Mouse (Mus musculus) gastrocnemius, postnatal 10 days (tissue): ENCODE data around the gene Slc44a2. TPM values are rescaled to one million over a fixed set of nuclear protein-coding genes. Genes with fewer than 3 reads are reported as not detected.
"Not testable (repeated sequence)": the region's sequence is repeated elsewhere in the genome, so short reads cannot be mapped to it uniquely, and the experiment has no call there.

Experiments used
- DNase-seq: peaks from one replicate; pipeline ENCODE4 v3.0.0; 2021; ENCODE audit warnings: mixed read lengths
- total RNA-seq, 2 experiments: library from RNA; stranded (reverse); gene quantifications; 2 replicates each; pipeline ENCODE4 v1.2.3; 2021

Slc44a2 gene
- total RNA-seq, 2 experiments from 2014 or later = 131 to 140 TPM

DNA sequence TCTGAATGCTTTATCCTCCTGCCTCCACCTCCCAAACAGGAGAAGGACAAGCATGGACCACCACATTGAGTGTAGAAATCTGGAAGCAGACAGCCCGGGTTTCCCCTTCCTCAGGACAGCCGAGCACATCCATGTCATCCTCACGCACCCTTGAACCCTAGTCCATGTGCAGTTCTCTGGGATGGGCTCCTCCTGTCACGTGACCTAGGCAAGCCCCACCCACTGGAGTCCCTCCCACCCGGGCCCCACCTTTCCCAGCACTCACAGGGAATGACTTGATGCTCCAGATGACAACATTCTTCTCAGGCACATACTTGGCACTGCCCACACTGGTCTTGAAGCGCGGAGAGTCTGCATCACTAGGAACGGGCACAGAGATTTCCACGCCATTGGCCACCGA, 21.5 kb upstream of the Slc44a2 start:
- DNase-seq = no peak

DNA sequence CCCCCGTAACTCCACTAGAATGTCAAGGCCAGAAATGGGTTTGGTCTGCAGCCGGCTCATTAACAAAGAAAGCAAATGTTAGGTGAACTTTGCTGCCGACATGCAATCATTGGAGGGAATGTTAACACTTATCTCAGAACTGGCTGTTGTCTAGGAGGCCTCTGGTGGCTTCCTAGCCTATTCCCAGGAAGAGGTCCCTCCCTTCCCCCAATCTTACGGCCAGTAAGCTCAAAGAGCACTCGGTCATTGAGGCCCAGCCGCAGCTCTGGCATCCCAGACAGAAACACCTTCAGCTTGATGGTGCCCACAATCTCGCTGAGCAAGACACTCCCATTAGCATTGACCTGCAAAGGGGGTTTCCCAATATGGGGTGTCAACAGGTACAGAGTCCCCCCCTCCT, 15.4 kb upstream of the Slc44a2 start:
- DNase-seq = no peak

DNA sequence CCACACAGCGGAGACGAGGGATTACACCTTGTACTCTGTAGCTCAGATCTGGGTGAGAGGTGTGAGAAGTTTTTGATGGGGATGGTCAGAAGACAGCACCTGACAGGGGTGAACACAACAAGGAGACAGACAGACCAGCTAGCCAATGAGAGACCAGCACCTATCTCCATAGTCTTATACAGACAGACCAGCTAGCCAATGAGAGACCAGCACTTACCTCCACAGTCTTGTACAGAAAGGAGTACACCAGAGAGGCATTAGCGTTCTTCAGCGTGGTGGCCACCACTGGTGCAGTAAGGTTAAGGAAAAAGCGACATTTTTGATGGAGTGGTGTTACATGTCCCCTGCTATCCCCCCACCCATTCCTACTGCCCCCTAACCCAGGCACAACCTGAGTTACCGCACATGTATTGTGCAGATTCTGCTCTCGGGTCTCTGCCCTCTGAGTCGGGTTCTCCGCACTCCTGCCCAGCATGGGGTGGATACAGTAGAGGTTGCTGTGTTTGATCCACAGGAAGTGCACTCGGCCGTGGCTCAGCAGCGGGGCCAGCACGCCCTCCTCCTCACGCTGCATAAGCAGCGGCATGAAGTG, 11.3 kb upstream of the Slc44a2 start:
- no peak for DNase-seq

DNA sequence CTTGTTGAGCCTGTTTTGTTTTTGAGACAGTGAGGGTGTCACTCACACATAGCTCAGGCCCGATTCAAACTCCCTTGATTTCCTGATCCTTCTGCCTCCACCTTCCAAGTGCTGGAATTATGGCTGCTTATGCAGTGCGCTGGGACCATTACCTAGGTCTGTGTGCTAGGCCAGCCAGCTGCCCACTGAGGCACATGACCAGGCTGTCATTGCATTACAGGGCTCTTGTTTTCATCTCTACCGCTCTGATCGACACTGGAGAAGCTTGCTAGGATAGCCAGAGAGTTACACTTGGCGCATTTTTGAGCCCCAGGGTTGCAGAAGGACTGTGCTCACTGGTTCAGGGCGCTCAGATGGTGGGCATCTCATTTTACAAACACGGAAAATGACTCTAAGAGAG, 8.8 kb upstream of the Slc44a2 start:
- DNase-seq = no peak

DNA sequence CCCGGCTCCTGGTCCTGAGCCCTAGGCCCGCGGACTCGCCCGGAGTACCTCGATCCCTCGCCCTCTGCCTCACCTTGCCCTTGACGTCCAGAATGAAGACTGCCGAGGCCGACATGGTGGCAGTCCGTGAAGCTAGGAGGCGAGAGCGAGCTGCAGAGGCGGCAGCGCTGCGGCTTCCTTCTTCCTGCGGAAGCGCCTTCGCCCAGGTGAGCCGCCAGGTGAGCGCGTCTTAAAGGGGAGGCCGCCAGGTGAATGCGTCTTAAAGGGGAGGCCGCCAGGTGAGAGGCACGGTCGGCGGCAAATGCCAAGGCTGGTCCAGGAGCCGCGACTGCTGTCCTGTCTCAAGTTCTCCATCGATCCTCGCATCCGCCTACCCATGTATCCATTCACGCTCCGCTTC, 8.4 kb upstream of the Slc44a2 start, which contains the start of gene Ap1m2:
Ap1m2 (minus strand) TSS at position 204 of the 400 bp plus-strand sequence.
- no peak for DNase-seq

DNA sequence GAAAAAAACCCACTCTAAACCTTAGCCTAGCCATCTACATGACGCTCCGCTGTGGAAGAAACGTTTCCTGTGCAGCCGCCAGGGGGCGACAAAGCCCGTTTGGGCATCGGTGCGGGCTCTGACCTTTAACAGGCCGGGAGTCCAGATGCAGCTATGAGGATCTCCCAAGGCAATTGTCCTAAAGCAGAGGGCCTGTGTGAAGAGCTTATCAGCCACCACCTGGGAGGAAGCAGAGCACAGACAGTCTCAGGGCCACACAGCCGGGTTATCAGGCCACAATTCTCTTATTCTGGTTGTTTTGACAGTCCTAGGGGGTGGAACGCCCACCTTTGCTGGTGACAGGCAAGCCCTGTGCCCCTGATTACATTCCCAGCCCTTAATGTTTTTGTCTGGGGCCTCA, 7.1 kb upstream of the Slc44a2 start:
- peak; percentile 96 for DNase-seq

DNA sequence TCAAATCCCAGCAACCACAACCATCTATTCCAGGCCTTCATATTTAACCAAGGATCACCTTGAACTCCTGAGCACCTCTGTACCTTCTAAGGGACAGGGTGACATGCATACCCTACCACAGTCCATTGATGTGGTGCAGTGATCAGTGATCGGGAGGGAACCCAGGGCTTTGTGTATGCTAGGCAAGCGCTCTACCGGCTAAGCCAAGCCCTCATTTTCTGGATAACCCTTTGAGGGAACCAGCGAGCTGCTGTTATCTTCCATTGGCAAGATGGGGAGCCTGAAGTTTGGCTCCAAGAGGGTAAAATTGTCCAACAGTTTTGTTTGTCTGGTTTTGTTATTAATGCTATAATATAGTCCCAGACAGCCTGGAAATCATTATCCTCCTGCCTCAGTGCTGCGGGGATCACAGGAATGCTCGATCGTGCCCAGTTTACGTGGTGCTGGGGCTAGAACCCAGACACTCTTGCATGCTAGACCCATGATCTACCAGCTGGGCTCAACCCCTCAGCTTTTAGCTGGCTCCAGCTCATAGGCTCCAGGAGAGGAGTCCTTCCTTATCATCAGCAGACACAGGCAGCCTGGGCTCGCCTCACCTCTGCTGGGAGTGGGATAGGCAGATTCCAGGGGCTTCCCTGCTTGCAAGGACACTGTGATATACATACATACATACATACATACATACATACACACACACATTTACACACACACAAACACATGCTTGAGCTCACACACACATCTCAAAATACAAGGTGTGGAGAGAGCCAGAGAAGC, 5.9 kb upstream of the Slc44a2 start:
- no peak for DNase-seq

DNA sequence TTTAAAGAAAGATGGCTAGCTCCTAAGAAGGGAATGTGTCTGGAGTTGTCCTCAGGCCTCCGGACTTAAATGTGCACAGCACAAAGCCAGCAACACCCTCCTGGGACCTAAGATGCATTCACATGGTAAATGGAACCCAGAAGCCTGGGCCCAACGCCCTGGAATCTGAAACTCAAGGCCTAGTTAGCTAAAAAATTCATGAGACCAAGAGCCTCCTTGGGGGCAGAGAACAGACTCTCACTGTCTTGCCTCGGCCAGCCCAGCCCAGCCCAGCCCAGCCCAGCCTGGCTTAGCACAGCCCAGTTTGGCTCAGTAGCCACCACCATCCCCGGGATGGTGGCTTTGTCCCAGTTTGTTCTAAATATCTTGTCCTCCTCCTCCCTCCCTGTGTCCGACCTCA, 5.1 kb upstream of the Slc44a2 start:
- peak; percentile 32 for DNase-seq

DNA sequence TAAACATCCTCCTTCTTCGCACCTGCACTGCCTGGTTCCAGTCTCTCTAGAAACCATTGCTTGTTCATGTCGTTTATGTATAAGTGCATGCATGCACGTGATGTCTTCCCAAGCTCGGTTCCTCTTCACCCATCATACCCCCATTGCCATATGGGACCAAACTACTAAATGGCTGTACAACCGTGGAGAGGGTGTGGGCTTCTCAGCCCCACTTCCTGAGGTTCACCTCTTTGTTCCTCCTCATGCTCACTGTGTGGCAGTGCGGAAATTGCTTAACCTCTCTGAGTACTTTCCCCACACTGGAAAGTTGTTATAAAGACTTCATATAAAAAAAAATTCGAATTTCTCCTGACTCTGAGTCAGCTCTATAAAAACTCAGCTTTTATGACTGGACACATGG, 3.8 kb upstream of the Slc44a2 start:
- no peak for DNase-seq

DNA sequence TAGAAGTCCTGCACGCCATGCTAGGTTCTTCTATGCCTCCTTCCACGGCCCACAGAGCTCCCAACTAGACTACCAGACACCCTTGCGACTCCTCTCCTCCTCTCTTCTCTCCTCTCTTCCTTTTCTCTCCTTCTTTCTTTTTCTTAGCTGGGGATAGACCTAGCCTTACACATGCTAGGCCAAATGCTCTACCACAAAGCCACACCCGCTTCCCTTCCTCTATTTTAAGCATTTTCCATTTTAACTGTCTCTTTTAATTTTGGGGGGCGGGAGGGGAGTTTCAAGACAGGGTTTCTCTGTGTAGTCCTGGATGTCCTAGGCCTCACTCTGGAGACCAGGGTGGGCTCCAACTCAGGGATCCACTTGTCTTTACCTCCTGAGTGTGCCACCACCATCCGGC, 1.7 kb upstream of the Slc44a2 start:
- no peak for DNase-seq

DNA sequence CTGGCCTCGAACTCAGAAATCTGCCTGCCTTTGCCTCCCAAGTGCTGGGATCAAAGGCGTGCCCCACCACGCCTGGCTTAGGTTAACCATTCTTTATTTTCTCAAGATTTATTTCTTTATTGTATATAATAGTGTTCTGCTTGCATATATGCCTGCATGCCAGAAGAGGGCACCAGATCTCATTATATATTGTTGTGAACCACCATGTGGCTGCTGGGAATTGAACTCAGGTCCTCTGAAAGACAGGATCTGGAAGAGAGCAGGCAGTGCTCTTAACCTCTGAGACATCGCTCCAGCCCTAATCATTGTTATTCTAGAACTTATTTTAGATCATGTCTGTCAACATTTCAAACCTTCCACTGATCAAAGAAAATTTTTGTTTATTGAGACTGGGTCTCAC, 995 bp upstream of the Slc44a2 start:
- DNase-seq = no peak

DNA sequence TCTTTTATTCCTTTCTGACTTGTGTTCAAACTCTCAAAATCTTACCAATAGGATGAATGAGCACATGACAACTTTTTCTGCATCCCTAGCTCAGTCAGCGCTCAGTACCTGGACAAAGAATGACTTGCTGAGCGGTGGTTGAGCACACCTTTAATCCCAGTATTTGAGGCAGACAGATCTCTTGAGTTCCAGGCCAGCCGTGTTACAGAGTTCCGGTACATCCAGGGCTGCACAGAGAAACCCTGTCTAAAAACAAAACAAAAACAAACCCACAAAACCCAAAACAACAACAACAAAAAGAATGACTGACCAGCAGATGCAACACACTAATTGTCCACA, 249 bp upstream of the Slc44a2 start:
- no peak for DNase-seq

DNA sequence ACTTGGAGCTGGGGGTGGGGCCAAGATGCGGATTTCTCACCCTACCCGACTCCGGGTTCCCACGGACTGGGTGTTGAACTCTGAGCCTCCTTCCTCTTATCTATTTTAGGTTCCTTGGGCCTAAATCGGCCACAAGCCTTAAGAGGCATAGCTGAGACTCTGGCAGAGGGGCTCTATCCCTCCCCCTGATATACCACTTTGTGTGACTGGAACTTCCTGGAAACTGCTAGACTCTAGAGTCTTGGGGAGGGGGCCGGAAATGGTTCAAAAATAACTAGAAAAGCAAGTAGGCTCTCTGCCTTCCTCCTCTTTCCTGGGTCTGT, 976 bp downstream of the Slc44a2 start:
- no peak for DNase-seq

DNA sequence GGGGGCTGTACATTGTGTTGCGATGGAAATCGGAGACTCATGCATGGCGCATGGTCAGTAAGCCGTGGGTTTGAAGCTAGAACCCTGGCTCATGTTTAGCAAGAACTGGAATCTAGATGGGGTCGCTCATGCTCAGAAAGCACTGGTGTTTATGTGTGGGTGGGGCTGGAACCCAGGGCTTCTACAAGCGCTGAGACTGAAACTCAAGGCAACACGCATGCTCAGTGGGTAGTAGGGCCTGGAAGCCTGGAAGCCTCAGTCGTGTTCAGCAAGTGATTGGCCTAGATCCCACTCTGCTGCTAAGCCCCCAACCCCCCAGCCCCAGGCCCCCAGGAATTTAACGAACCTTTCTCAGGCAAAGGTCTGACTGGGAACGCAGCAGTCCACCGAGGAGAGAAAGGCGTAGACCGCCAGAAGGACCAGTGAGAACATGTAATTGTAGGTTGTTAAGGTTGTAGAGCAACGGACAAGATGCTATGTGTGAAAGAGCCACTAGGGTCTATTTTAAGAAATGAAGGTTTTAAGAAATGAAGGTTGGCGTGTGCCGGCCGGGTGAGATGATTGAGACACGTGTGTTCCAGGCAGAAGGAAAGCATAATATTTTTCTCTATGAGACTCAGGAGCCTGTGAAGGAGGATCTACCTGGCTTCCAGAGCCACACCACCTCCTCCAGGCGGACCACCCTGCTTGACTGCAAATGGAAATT, 1.9 kb downstream of the Slc44a2 start:
- DNase-seq = no peak

DNA sequence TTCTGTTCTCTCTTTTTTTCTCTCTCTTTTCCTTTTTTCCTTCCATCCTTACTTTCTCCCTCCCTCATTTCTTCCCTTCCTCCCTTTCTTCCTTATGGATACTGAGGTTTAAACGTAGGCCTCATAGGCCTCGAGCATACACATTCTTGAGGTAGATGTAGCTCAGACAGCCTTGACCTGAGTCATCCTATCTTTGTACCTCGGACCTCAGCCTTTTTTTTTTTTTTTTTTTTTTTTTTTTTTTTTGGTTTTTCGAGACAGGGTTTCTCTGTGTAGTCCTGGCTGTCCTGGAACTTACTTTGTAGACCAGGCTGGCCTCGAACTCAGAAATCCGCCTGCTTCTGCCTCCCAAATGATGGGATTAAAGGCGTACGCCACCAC, 2.4 kb downstream of the Slc44a2 start:
- DNase-seq = not testable (repeated sequence)

DNA sequence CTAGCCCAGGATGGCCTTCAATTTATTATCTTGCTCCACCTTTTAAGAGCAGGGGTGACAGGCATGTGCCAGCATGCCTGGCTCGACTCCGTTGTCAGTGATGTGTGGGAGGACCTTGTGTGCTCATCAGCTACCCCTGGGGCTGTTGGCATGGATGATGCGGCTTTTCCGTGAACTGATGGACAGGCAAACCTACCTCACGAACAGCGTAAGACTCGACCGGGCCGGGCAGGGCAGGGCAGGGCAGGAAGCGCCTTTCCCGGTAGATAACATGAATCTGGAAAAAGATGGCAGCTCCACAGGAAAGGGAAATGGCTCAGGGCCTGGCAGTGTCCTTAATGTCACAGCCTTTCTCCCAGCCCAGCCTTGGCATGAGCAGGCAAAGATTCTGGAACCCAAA, 3.8 kb downstream of the Slc44a2 start:
- DNase-seq = no peak

DNA sequence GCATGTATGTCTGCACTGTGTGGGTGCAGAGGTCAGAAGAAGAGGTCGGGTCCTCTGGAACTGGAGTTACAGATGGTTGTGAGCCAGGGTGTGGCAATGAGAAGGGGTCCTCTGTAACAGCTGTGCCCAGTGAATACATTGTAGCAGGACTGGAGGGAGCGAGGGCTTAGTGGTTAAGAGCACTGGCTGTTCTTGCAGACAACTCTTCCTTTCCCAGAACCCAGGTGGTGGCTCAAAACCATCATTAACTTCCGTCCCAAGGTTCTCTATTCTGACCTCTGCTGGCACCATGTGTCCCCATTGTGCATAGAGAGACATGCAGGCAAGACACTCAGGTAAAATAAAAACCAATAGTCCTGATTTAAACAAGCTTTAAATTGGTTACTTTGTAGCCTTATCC, 7.1 kb downstream of the Slc44a2 start:
- no peak for DNase-seq

DNA sequence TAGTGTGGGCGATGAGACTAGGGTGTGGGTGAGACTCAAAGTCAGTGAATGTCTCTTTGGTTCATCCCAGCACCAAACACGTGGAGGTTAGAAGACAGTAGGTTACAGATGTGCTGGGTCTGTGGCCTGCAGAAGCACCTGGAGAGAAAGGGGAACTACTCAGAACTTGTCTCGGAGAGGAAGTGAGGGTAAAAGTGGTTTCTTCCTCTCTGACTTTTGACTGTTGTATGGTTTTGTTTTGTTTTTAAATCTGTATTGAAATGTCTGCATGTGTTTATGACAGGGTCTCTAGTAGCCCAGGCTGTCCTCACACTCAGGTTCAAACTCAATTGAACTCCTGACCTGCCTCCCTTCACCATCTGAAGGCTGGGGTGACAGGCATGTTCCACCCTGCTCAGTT, 7.5 kb downstream of the Slc44a2 start:
- no peak for DNase-seq

DNA sequence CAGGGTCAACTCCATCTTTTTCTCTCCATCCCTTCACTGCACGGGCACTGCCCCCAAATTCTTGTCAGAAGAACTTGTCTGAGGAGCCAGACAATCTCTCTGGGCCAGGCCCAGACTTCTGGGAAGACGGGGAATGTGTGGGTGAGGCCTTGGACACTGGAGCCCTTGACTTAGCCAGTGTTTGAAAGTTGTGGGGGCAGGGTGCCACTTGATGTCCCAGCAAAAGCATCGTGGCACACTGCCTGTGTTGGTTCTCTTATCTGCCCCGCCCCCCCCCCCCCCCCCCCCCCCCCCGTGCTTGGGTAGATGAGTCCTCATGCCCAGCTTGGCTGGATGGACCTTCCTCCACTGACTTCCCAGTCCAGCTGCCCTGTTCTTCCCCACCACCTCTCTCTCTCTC, 8.5 kb downstream of the Slc44a2 start:
- peak; percentile 50 for DNase-seq

DNA sequence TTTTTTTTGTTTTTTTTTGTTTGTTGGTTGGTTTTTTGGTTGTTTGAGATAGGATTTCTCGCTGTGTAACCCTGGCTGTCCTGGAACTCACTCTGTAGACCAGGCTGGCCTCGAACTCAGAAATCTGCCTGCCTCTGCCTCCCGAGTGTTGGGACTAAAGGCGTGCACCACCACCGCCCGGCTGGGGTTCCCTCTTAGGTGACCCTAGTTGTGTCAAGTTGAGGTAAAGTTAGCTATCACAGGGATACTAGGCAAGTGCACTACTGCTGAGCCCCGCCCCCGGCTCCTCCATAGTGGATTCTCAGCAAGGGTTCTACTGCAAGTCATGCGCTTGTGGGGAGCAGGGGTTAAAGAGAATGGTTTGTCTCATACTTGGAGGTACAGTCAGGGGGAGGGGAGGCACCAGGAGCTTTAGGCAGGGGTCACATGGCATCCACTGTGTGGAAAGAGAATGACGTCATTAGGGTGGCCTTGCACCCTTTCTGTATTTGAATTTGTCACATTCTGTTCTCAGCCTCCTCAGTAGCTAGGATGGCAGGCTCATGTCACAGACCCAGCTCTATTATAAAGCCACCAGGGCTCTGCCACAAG, 9.3 kb downstream of the Slc44a2 start:
- DNase-seq = no peak

DNA sequence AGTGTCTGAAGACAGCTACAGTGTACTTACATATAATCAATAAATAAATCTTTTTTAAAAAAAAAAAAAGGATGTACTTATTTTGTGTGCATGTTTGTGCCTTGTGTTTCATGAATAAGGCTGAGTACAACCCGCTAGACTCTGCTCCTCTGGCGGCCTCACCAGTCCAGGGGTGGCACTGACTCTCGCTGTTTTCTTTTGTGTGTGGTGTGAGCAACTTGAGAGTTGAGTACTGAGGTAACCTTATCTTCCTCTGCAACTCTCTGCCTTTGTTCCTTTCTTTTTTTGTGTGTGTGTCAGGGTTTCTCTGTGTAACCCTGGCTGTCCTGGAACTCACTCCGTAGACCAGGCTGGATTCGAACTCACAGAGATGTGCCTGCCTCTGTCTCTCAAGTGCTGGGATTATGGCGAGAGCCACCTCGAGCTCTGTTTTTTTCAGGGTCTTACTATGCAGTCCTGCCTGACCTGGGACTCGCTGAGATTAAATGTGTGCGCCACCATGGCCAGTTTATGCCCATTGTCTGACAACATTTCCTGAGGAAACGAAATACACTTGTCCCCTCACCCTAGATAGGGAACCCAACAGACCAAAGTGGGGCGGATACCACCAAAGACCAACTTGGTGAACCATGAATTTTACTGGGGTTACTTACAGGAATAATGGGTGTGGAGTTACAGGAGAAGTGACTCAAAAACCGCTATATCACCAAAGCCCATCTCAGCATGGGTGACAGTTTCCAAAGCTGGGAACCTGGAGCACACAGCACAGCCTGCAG, 11.1 kb downstream of the Slc44a2 start:
- DNase-seq = no peak

DNA sequence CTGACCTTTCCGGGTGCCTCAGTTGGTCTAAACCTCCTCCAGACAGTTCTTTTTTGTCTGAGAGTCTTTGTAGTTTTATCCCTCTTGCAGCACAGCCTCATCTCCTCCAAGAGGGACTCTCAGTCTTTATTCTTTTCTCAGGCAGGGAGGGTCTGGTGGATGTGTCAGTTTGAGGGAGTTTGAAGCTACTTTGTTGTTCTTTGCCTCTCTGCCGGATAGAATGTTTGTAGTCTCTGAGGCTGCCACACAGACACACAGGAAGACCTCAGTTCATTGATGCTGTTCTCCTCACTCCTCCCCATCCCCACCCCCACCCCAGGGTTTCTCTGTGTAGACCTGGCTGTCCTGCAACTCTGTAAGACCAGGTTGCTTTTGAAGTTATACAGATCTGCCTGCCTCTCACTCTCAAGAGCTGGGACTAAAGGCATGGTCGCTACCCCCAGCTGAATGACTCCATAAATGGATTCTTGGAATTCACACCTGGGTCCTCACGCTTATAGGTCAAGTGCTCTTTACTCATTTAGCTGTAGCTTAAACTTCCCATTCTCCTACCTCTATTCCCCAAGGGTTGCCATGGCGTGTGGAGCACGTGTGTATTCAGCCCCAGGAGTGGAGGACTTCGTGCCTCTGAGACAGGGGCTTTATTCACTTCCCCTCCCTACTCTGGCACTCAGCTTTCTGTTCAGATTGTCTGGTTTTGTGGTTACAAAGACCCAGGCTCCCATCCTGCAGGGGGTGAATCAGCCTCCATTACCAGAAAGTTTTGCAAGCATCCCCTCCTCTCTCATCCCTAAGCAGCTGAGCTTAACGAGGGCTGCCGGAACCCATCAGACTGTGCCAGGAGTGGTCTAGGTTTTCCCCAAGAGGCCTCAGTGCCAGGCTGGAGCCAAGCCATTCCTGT, 11.9 kb downstream of the Slc44a2 start:
- no peak for DNase-seq
